Mouse (Mus musculus) limb, embryonic 11.5 days (tissue): ENCODE data around the gene Gm45140. TPM values are rescaled to one million over a fixed set of nuclear protein-coding genes. Genes with fewer than 3 reads are reported as not detected.

Source experiments
- ATAC-seq: fragments of 200-750 bp; cut with Nextera tagmentation; 2 replicates; pipeline ENCODE4 v1.8.0; 2017; ENCODE audit warnings: low read depth; ENCODE audit not compliant: insufficient number of reproducible peaks, low FRiP score, low TSS enrichment
- DNase-seq: peaks from one replicate; pipeline ENCODE4 v3.0.0-alpha.2; 2015; ENCODE audit warnings: low spot score
- H3K27ac ChIP-seq: fragments of 300-500 bp; sonication (generic); replicated peaks from 2 replicates; pipeline ENCODE4 v1.5.1; 2014; ENCODE audit warnings: low read depth, mild to moderate bottlenecking, low read length
- H3K27me3 ChIP-seq: fragments of 300-500 bp; sonication (generic); 2 replicates; pipeline ENCODE4 v1.6.1; 2014; ENCODE audit warnings: mild to moderate bottlenecking, low read length, mixed read lengths; ENCODE audit not compliant: control insufficient read depth, insufficient read depth
- H3K36me3 ChIP-seq: fragments of 300-500 bp; sonication (generic); 2 replicates; pipeline ENCODE4 v1.6.1; 2014; ENCODE audit warnings: mild to moderate bottlenecking, low read length, moderate library complexity, mixed read lengths; ENCODE audit not compliant: control insufficient read depth, insufficient read depth
- H3K4me1 ChIP-seq: fragments of 300-500 bp; sonication (generic); 2 replicates; pipeline ENCODE4 v1.6.1; 2014; ENCODE audit warnings: low read length, mixed read lengths; ENCODE audit not compliant: control insufficient read depth, insufficient read depth
- H3K4me2 ChIP-seq: fragments of 300-500 bp; sonication (generic); 2 replicates; pipeline ENCODE4 v1.6.1; 2014; ENCODE audit warnings: low read depth, mild to moderate bottlenecking, moderate library complexity; ENCODE audit not compliant: severe bottlenecking
- H3K4me3 ChIP-seq: fragments of 300-500 bp; sonication (generic); 2 replicates; pipeline ENCODE4 v1.5.1; 2014; ENCODE audit warnings: low read depth, low read length
- H3K9ac ChIP-seq: fragments of 300-500 bp; sonication (generic); 2 replicates; pipeline ENCODE4 v1.6.1; 2014; ENCODE audit warnings: mild to moderate bottlenecking, low read length
- H3K9me3 ChIP-seq: fragments of 300-500 bp; sonication (generic); 2 replicates; pipeline ENCODE4 v1.6.1; 2016; ENCODE audit warnings: low read length; ENCODE audit not compliant: control insufficient read depth
- WGBS: fragments of 180-500 bp; shearing (Covaris S2); extraction: QIAGEN DNeasy Blood & Tissue Kit; methylation state at CpG from one replicate; pipeline ENCODE4 v1.1.7; 2014; 5-methylcytosine and 5-hydroxymethylcytosine counted together
- polyA plus RNA-seq: library from polyadenylated mRNA; unstranded; fragments of >200 nt; fragmentation: Nextera tagmentation; extraction: Ambion mirVana; gene quantifications from 2 replicates; pipeline ENCODE4 v1.2.1, GENCODE M21; 2014

Gene Gm45140
- polyA plus RNA-seq, 1 experiment from 2014 or later = 2.8 TPM

- no peak overlapping the region for H3K4me2 ChIP-seq
- no peaks in the 10 kb centered on the region for H3K9me3 ChIP-seq
- H3K4me1 ChIP-seq = no peaks in the 10 kb centered on the region
- DNase-seq (no peak), ATAC-seq (no peak)
- H3K27ac ChIP-seq = no peak overlapping the region
- WGBS = 89% methylated on average over 8 of the region's 8 CpGs
- no peaks in the 10 kb centered on the region for H3K36me3 ChIP-seq
- H3K9ac ChIP-seq = no peak overlapping the region
- H3K4me3 ChIP-seq = no peak overlapping the region
- H3K27me3 ChIP-seq = no peaks in the 10 kb centered on the region
These were observed 93.6 kb downstream of the Gm45140 start for GRCm38 (mm10) chr6:87741978-87742377.

GRCm38 (mm10) chr6:87740496-87740895 lies 95.1 kb downstream of the Gm45140 start:
- Histone ChIP-seq H3K4me1 (no peaks in the 10 kb centered on the region), H3K9ac (no peak overlapping the region), H3K27me3 (no peaks in the 10 kb centered on the region), H3K4me3 (no peak overlapping the region), H3K4me2 (no peak overlapping the region), H3K27ac (no peak overlapping the region), H3K36me3 (no peaks in the 10 kb centered on the region), H3K9me3 (no peaks in the 10 kb centered on the region)
- ATAC-seq (no peak), DNase-seq (no peak)

- H3K27me3 ChIP-seq = no peaks in the 10 kb centered on the region
- H3K4me2 ChIP-seq = no peak overlapping the region
- H3K4me1 ChIP-seq = no peaks in the 10 kb centered on the region
- H3K4me3 ChIP-seq = no peak overlapping the region
- DNase-seq (no peak), ATAC-seq (no peak)
- H3K36me3 ChIP-seq = no peaks in the 10 kb centered on the region
- WGBS = 51% methylated on average over 6 of the region's 6 CpGs
- no peak overlapping the region for H3K9ac ChIP-seq
- H3K9me3 ChIP-seq = no peaks in the 10 kb centered on the region
- H3K27ac ChIP-seq = no peak overlapping the region
These were observed 95.7 kb downstream of the Gm45140 start for GRCm38 (mm10) chr6:87739898-87740297.

Other genes starting within 250 kb of the Gm45140 start
- 0.75 and 0.95 TPM in 2 replicates for gene Prokr1, start 245.1 kb downstream of the Gm45140 start, polyA plus RNA-seq
- 15.4 and 17.1 TPM in 2 replicates for gene Aplf, start 163.6 kb downstream of the Gm45140 start, polyA plus RNA-seq
- 0.07 and 0.37 TPM in 2 replicates for gene Efcc1, start 104.9 kb downstream of the Gm45140 start, polyA plus RNA-seq
- 2.0 and 4.3 TPM in 2 replicates for gene Gp9, start 57.7 kb downstream of the Gm45140 start, polyA plus RNA-seq
- gene Rab43, start 23.6 kb downstream of the Gm45140 start, polyA plus RNA-seq = 6.9 and 7.5 TPM in 2 replicates
- gene Isy1, start 3.0 kb upstream of the Gm45140 start, polyA plus RNA-seq = 73.0 and 76.2 TPM in 2 replicates
- 1,357 and 1,371 TPM in 2 replicates for gene Cnbp, start 15.3 kb upstream of the Gm45140 start, polyA plus RNA-seq
- 150 and 163 TPM in 2 replicates for gene Copg1, start 52.0 kb upstream of the Gm45140 start, polyA plus RNA-seq
- gene Hmces, start 78.1 kb upstream of the Gm45140 start, polyA plus RNA-seq = 77.5 and 77.6 TPM in 2 replicates
- gene H1fx, start 145.8 kb upstream of the Gm45140 start, polyA plus RNA-seq = 98.9 and 122 TPM in 2 replicates
- gene Rab7, start 209.5 kb upstream of the Gm45140 start, polyA plus RNA-seq = 208 and 216 TPM in 2 replicates
- gene Rpn1, start 248.7 kb upstream of the Gm45140 start, polyA plus RNA-seq = 332 and 352 TPM in 2 replicates